Mouse (Mus musculus): Measurements from ENCODE around the gene Defa2. TPM values are rescaled to one million over a fixed set of nuclear protein-coding genes. Genes with fewer than 3 reads are reported as not detected.

The Defa2 gene
- polyA plus RNA-seq (2012; rRNA removed) = not detected in 2 replicates

DNA sequence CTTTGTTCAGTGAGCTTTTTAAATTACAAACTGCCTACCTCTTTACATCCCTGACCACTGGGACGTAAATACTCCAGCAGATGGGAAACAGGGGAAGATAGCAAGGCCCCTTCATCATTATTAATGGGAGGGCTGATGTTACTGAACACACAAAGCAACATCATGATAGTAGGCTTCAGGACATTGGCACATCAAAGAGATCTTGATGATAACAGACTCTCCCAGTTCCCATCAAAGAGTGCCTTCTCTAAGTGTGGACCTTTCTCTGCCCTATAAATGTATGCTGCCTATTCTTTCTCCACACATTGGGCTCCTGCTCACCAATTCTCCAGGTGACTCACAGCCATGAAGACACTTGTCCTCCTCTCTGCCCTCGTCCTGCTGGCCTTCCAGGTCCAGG, at the start of gene Defa2:
TSS of gene Defa2 (plus strand) at position 301 of the 400 bp plus-strand sequence.

DNA sequence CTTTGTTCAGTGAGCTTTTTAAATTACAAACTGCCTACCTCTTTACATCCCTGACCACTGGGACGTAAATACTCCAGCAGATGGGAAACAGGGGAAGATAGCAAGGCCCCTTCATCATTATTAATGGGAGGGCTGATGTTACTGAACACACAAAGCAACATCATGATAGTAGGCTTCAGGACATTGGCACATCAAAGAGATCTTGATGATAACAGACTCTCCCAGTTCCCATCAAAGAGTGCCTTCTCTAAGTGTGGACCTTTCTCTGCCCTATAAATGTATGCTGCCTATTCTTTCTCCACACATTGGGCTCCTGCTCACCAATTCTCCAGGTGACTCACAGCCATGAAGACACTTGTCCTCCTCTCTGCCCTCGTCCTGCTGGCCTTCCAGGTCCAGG, 13.2 kb downstream of the Defa2 start, which contains the start of gene Defa33:
TSS of gene Defa33 (plus strand) at position 301 of the 400 bp plus-strand sequence.

GRCm38 (mm10) chr8:21427111-21427510, 48.8 kb downstream of the Defa2 start, which contains the start of gene Defa36:
TSS of gene Defa36 (plus strand) at chr8:21427411.

Other genes with a start within 250 kb of the Defa2 start
- gene Defa30, start 243.9 kb upstream of the Defa2 start, polyA plus RNA-seq (2012; rRNA removed) = not detected in 2 replicates
- not detected in 2 replicates for gene Defa22, start 216.2 kb upstream of the Defa2 start, polyA plus RNA-seq (2012; rRNA removed)
- gene Defa31, start 186.9 kb upstream of the Defa2 start, polyA plus RNA-seq (2012; rRNA removed) = not detected in 2 replicates
- not detected in 2 replicates for gene Gm15293, start 177.0 kb upstream of the Defa2 start, polyA plus RNA-seq (2012; rRNA removed)
- not detected in 2 replicates for gene Gm15292, start 128.8 kb upstream of the Defa2 start, polyA plus RNA-seq (2012; rRNA removed)
- gene Defa27, start 63.0 kb upstream of the Defa2 start, polyA plus RNA-seq (2012; rRNA removed) = not detected in 2 replicates
- gene Defa29, start 51.5 kb upstream of the Defa2 start, polyA plus RNA-seq (2012; rRNA removed) = not detected in 2 replicates
- gene Defa33, start 13.3 kb downstream of the Defa2 start, polyA plus RNA-seq (2012; rRNA removed) = not detected in 2 replicates
- gene Defa36, start 48.9 kb downstream of the Defa2 start, polyA plus RNA-seq (2012; rRNA removed) = not detected in 2 replicates
- not detected in 2 replicates for gene Gm7849, start 78.0 kb downstream of the Defa2 start, polyA plus RNA-seq (2012; rRNA removed)
- not detected in 2 replicates for gene Defa20, start 130.7 kb downstream of the Defa2 start, polyA plus RNA-seq (2012; rRNA removed)
- not detected in 2 replicates for gene Defa32, start 150.5 kb downstream of the Defa2 start, polyA plus RNA-seq (2012; rRNA removed)
- not detected in 2 replicates for gene Defa37, start 186.9 kb downstream of the Defa2 start, polyA plus RNA-seq (2012; rRNA removed)
- not detected in 2 replicates for gene Defa28, start 204.5 kb downstream of the Defa2 start, polyA plus RNA-seq (2012; rRNA removed)
- not detected in 2 replicates for gene Gm7861, start 216.0 kb downstream of the Defa2 start, polyA plus RNA-seq (2012; rRNA removed)
- gene Defa26, start 239.7 kb downstream of the Defa2 start, polyA plus RNA-seq (2012; rRNA removed) = not detected in 2 replicates

All from central nervous system, embryonic 18 days (tissue).